Mouse (Mus musculus): ENCODE results near the gene Pde4d. TPM values are rescaled to one million over a fixed set of nuclear protein-coding genes. Genes with fewer than 3 reads are reported as not detected.

Pde4d gene
- polyA plus RNA-seq, 1 experiment from 2014 or later: 12.9 TPM

GRCm38 (mm10) chr13:109116342-109117201 is 666.8 kb downstream of the Pde4d start:
- Histone ChIP-seq H3K9me3 (replicated peaks; ENCODE audit: control insufficient read depth, low read length) (no peaks in the 10 kb centered on the region), H3K27me3 (ENCODE audit: control insufficient read depth, insufficient read depth, low read depth, low read length) (peaks cover 22% of the 10 kb centered on the region), H3K4me1 (ENCODE audit: control insufficient read depth, low read depth, low read length) (no peaks in the 10 kb centered on the region; the same call in 1 of the 2 replicates), H3K36me3 (ENCODE audit: control insufficient read depth, insufficient read depth) (no peaks in the 10 kb centered on the region), H3K4me2 (ENCODE audit: low read depth, low read length) (peak overlapping the region; percentile 27), H3K9ac (ENCODE audit: low read depth, low read length) (no peak overlapping the region), H3K27ac (ENCODE audit: low read length) (no peak overlapping the region), H3K4me3 (ENCODE audit: low read depth, low read length) (peak overlapping the region; percentile 2; the same call in 1 of the 2 replicates)
- no peak for ATAC-seq (ENCODE audit: low read depth)
- 1% methylated on average over 62 of the region's 63 CpGs for WGBS (ENCODE audit: insufficient replicate concordance)

DNA sequence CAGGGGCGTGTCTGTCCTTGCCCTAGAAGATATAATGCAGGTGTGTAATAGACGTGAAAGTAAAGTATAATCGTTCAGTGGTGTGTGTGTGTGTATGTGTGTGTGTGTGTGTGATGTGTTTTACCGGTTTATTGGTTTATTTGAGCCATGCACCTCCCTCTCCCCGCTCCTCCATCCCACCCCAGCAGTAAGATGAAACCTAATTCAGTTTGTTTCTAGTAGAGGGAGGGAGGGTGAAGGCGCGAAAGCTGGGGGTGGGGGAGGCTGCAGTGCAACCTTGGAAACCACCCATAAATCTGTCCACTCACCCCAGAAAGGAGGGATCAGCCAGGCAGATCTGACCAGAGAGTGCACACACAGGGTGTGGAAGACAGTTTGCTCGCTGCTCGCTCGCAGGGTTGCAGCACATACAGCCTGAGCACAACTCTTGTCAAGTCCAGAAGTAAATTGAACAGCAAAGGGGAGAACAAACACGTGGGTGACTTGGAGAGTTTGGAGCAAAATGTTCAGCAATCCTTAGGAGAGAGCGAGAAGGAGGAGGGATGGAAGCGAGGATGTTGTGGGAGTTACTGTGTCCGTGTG is 667.6 kb downstream of the Pde4d start:
- H3K4me1 ChIP-seq (ENCODE audit: control insufficient read depth, low read depth, low read length): no peaks in the 10 kb centered on the region; the same call in 1 of the 2 replicates
- no peaks in the 10 kb centered on the region for H3K9me3 ChIP-seq (replicated peaks; ENCODE audit: control insufficient read depth, low read length)
- no peak overlapping the region for H3K4me3 ChIP-seq (ENCODE audit: low read depth, low read length)
- no peaks in the 10 kb centered on the region for H3K36me3 ChIP-seq (ENCODE audit: control insufficient read depth, insufficient read depth)
- peaks cover 22% of the 10 kb centered on the region for H3K27me3 ChIP-seq (ENCODE audit: control insufficient read depth, insufficient read depth, low read depth, low read length)
- no peak overlapping the region for H3K4me2 ChIP-seq (ENCODE audit: low read depth, low read length)
- H3K27ac ChIP-seq (ENCODE audit: low read length): no peak overlapping the region
- WGBS (ENCODE audit: insufficient replicate concordance): 14% methylated on average over 14 of the region's 14 CpGs
- no peak for ATAC-seq (ENCODE audit: low read depth)
- H3K9ac ChIP-seq (ENCODE audit: low read depth, low read length): no peak overlapping the region

DNA sequence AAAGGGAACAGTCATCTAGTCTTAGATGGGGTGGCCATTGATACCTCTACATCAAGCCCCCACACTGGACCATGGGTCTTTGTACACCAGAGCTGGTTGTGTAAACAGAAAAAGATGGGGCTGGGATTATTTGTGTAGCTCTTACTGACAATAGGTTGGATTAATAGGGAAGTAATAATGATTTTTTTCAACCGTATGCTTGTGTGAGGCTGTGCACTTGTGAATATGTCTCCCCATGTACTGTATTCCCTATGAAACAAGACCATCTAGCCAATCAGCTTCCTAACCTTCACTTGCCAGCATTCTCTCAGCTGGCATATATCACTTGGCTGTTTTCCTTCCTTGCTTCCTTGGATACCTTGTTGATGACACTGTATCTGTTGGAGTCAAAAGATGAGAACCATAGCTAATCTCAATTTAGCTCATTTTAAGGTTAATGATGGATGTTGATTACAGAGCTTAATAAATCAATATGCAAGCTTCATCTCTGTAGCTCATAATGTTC is 668.6 kb downstream of the Pde4d start:
- Histone ChIP-seq H3K9ac (ENCODE audit: low read depth, low read length) (no peak overlapping the region), H3K27ac (ENCODE audit: low read length) (no peak overlapping the region), H3K4me1 (ENCODE audit: control insufficient read depth, low read depth, low read length) (no peaks in the 10 kb centered on the region; the same call in 1 of the 2 replicates), H3K4me2 (ENCODE audit: low read depth, low read length) (no peak overlapping the region), H3K36me3 (ENCODE audit: control insufficient read depth, insufficient read depth) (no peaks in the 10 kb centered on the region), H3K4me3 (ENCODE audit: low read depth, low read length) (no peak overlapping the region), H3K27me3 (ENCODE audit: control insufficient read depth, insufficient read depth, low read depth, low read length) (peaks cover 22% of the 10 kb centered on the region), H3K9me3 (replicated peaks; ENCODE audit: control insufficient read depth, low read length) (no peaks in the 10 kb centered on the region)
- ATAC-seq (ENCODE audit: low read depth): no peak
- WGBS (ENCODE audit: insufficient replicate concordance): 70% methylated on average over 1 of the region's 1 CpGs

GRCm38 (mm10) chr13:109121867-109122266 is 672.1 kb downstream of the Pde4d start:
- Histone ChIP-seq H3K4me2 (ENCODE audit: low read depth, low read length) (no peak overlapping the region), H3K4me1 (ENCODE audit: control insufficient read depth, low read depth, low read length) (no peaks in the 10 kb centered on the region), H3K4me3 (ENCODE audit: low read depth, low read length) (no peak overlapping the region), H3K9me3 (replicated peaks; ENCODE audit: control insufficient read depth, low read length) (no peaks in the 10 kb centered on the region), H3K36me3 (ENCODE audit: control insufficient read depth, insufficient read depth) (no peaks in the 10 kb centered on the region), H3K27me3 (ENCODE audit: control insufficient read depth, insufficient read depth, low read depth, low read length) (peaks cover 11% of the 10 kb centered on the region), H3K27ac (ENCODE audit: low read length) (no peak overlapping the region), H3K9ac (ENCODE audit: low read depth, low read length) (no peak overlapping the region)
- WGBS (ENCODE audit: insufficient replicate concordance): 57% methylated on average over 3 of the region's 3 CpGs
- no peak for ATAC-seq (ENCODE audit: low read depth)

DNA sequence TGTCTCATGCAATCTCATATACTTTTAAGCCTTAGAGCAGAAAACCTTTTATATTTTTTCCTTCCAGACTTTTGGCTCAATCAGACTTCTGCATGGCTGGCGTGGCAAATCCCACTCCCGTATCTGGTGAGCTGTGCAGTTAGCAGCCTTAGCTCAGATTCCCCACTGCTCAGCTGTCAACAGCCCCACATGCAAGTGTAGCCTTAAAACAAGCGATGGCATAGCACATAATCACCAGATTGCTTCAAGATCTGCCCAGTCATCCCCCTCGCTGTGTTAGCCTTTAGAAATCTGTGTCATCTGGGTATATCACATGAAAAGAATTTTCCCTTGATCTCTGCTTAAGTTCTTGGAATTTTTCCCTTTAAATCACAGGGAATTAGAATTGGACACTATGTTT is 686.7 kb downstream of the Pde4d start:
- no peak overlapping the region for H3K4me3 ChIP-seq (ENCODE audit: low read depth, low read length)
- H3K9ac ChIP-seq (ENCODE audit: low read depth, low read length): no peak overlapping the region
- no peak overlapping the region for H3K27ac ChIP-seq (ENCODE audit: low read length)
- H3K4me1 ChIP-seq (ENCODE audit: control insufficient read depth, low read depth, low read length): no peaks in the 10 kb centered on the region
- no peak overlapping the region for H3K4me2 ChIP-seq (ENCODE audit: low read depth, low read length)
- no peaks in the 10 kb centered on the region for H3K9me3 ChIP-seq (replicated peaks; ENCODE audit: control insufficient read depth, low read length)
- no peaks in the 10 kb centered on the region for H3K27me3 ChIP-seq (ENCODE audit: control insufficient read depth, insufficient read depth, low read depth, low read length)
- ATAC-seq (ENCODE audit: low read depth): no peak
- H3K36me3 ChIP-seq (ENCODE audit: control insufficient read depth, insufficient read depth): no peaks in the 10 kb centered on the region
- WGBS (ENCODE audit: insufficient replicate concordance): 58% methylated on average over 4 of the region's 4 CpGs

GRCm38 (mm10) chr13:109158703-109159102 is 709.0 kb downstream of the Pde4d start:
- Histone ChIP-seq H3K4me3 (ENCODE audit: low read depth, low read length) (no peak overlapping the region), H3K9ac (ENCODE audit: low read depth, low read length) (no peak overlapping the region), H3K4me1 (ENCODE audit: control insufficient read depth, low read depth, low read length) (no peaks in the 10 kb centered on the region), H3K36me3 (ENCODE audit: control insufficient read depth, insufficient read depth) (no peaks in the 10 kb centered on the region), H3K27ac (ENCODE audit: low read length) (no peak overlapping the region), H3K4me2 (ENCODE audit: low read depth, low read length) (no peak overlapping the region), H3K27me3 (ENCODE audit: control insufficient read depth, insufficient read depth, low read depth, low read length) (no peaks in the 10 kb centered on the region), H3K9me3 (replicated peaks; ENCODE audit: control insufficient read depth, low read length) (no peaks in the 10 kb centered on the region)
- no peak for ATAC-seq (ENCODE audit: low read depth)
- WGBS (ENCODE audit: insufficient replicate concordance): 49% methylated on average over 3 of the region's 3 CpGs

- no peak for ATAC-seq (ENCODE audit: low read depth)
- H3K4me3 ChIP-seq (ENCODE audit: low read depth, low read length): no peak overlapping the region
- no peak overlapping the region for H3K9ac ChIP-seq (ENCODE audit: low read depth, low read length)
- 69% methylated on average over 9 of the region's 9 CpGs for WGBS (ENCODE audit: insufficient replicate concordance)
- H3K4me1 ChIP-seq (ENCODE audit: control insufficient read depth, low read depth, low read length): no peaks in the 10 kb centered on the region
- H3K27me3 ChIP-seq (ENCODE audit: control insufficient read depth, insufficient read depth, low read depth, low read length): no peaks in the 10 kb centered on the region
- H3K36me3 ChIP-seq (ENCODE audit: control insufficient read depth, insufficient read depth): no peaks in the 10 kb centered on the region
- H3K4me2 ChIP-seq (ENCODE audit: low read depth, low read length): no peak overlapping the region
- H3K27ac ChIP-seq (ENCODE audit: low read length): no peak overlapping the region
- H3K9me3 ChIP-seq (replicated peaks; ENCODE audit: control insufficient read depth, low read length): no peaks in the 10 kb centered on the region
Observed at GRCm38 (mm10) chr13:109168556-109169334, 719.0 kb downstream of the Pde4d start.

GRCm38 (mm10) chr13:109169335-109169606 is 719.5 kb downstream of the Pde4d start:
- Histone ChIP-seq H3K4me2 (ENCODE audit: low read depth, low read length) (no peak overlapping the region), H3K27ac (ENCODE audit: low read length) (no peak overlapping the region), H3K27me3 (ENCODE audit: control insufficient read depth, insufficient read depth, low read depth, low read length) (no peaks in the 10 kb centered on the region), H3K36me3 (ENCODE audit: control insufficient read depth, insufficient read depth) (no peaks in the 10 kb centered on the region), H3K9me3 (replicated peaks; ENCODE audit: control insufficient read depth, low read length) (no peaks in the 10 kb centered on the region), H3K4me1 (ENCODE audit: control insufficient read depth, low read depth, low read length) (no peaks in the 10 kb centered on the region), H3K9ac (ENCODE audit: low read depth, low read length) (no peak overlapping the region), H3K4me3 (ENCODE audit: low read depth, low read length) (no peak overlapping the region)
- 59% methylated on average over 2 of the region's 2 CpGs for WGBS (ENCODE audit: insufficient replicate concordance)
- ATAC-seq (ENCODE audit: low read depth): no peak
